Comparison of ENCODE assay signal across 18 mouse cellular contexts in genomic region chr14:122617656-122618055, GRCm38 (mm10).
"Had no signal": no experiment of that assay in that cellular context is flagged by ENCODE, and none has a peak within 500 bp of the region (broad histone marks: within the 10 kb centered on the region; RNA-seq: fewer than 3 reads in every experiment).

No protein-coding gene starts in this region.

- H3K9ac ChIP-seq: lung, embryonic 14.5 days; midbrain, embryonic 12.5 days; neural tube, embryonic 13.5 days; neural tube, embryonic 15.5 days had no signal

- ATAC-seq: midbrain, embryonic 16.5 days had no signal

- H3K9me3 ChIP-seq: midbrain, embryonic 10.5 days; midbrain, embryonic 12.5 days; neural tube, embryonic 13.5 days; neural tube, embryonic 15.5 days had no signal

- H3K27ac ChIP-seq: midbrain, embryonic 10.5 days; midbrain, embryonic 12.5 days; neural tube, embryonic 13.5 days; neural tube, embryonic 15.5 days had no signal

- H3K4me3 ChIP-seq: midbrain, embryonic 10.5 days; midbrain, embryonic 12.5 days; myocyte; neural tube, embryonic 13.5 days; neural tube, embryonic 15.5 days had no signal

- H3K4me1 ChIP-seq: midbrain, embryonic 10.5 days; midbrain, embryonic 12.5 days; neural tube, embryonic 13.5 days; neural tube, embryonic 15.5 days had no signal

- H3K27me3 ChIP-seq: midbrain, embryonic 12.5 days; neural tube, embryonic 13.5 days; neural tube, embryonic 15.5 days had no signal

- DNase-seq: lung, embryonic 14.5 days; lung, postnatal 10 days; lung, postnatal 4 days; midbrain, embryonic 14.5 days; retina, postnatal 1 day; right cerebral cortex, adult 18-20 months; right cerebral cortex, postnatal 25 days; right cerebral cortex, postnatal 4 days; spleen, adult 18-20 months; thymus, adult 18-20 months; thymus, postnatal 14 days; thymus, postnatal 4 days had no signal

- H3K4me2 ChIP-seq: lung, embryonic 14.5 days; midbrain, embryonic 12.5 days; neural tube, embryonic 13.5 days; neural tube, embryonic 15.5 days had no signal

- H3K36me3 ChIP-seq: midbrain, embryonic 10.5 days; midbrain, embryonic 12.5 days; neural tube, embryonic 13.5 days; neural tube, embryonic 15.5 days had no signal
